Mouse (Mus musculus) kidney, embryonic 14.5 days (tissue): Measurements from ENCODE around the gene Accsl. TPM values are rescaled to one million over a fixed set of nuclear protein-coding genes. Genes with fewer than 3 reads are reported as not detected.
A peak's percentile ranks its signal among the peaks of the same experiment; 100 is the strongest.

ENCODE experiments used
- ATAC-seq: fragments of 200-750 bp; cut with Nextera tagmentation; 2 replicates; pipeline ENCODE4 v1.8.0; 2017; ENCODE audit warnings: moderate number of reproducible peaks, mild to moderate bottlenecking, moderate TSS enrichment, moderate library complexity; ENCODE audit not compliant: low FRiP score, low TSS enrichment
- H3K27ac ChIP-seq: fragments of 300-500 bp; sonication (generic); 2 replicates; pipeline ENCODE4 v1.5.1; 2014; ENCODE audit warnings: low read depth, mild to moderate bottlenecking, low read length, moderate library complexity, mixed read lengths
- H3K27me3 ChIP-seq: fragments of 300-500 bp; sonication (generic); 2 replicates; pipeline ENCODE4 v1.6.1; 2014; ENCODE audit warnings: mild to moderate bottlenecking, low read length; ENCODE audit not compliant: control insufficient read depth, insufficient read depth
- H3K36me3 ChIP-seq: fragments of 300-500 bp; sonication (generic); 2 replicates; pipeline ENCODE4 v1.6.1; 2014; ENCODE audit warnings: low read length, mixed read lengths; ENCODE audit not compliant: control insufficient read depth, insufficient read depth
- H3K4me1 ChIP-seq: fragments of 300-500 bp; sonication (generic); 2 replicates; pipeline ENCODE4 v1.6.1; 2014; ENCODE audit warnings: low read length, mixed read lengths; ENCODE audit not compliant: control insufficient read depth, insufficient read depth
- H3K4me2 ChIP-seq: fragments of 300-500 bp; sonication (generic); replicated peaks from 2 replicates; pipeline ENCODE4 v1.6.1; 2014; ENCODE audit warnings: low read depth, mild to moderate bottlenecking, low read length
- H3K4me3 ChIP-seq: fragments of 300-500 bp; sonication (generic); 2 replicates; pipeline ENCODE4 v1.5.1; 2014; ENCODE audit warnings: mild to moderate bottlenecking, low read length
- H3K9ac ChIP-seq: fragments of 300-500 bp; sonication (generic); 2 replicates; pipeline ENCODE4 v1.6.1; 2014; ENCODE audit warnings: low read depth, mild to moderate bottlenecking, low read length, moderate library complexity
- H3K9me3 ChIP-seq: fragments of 300-500 bp; sonication (generic); 2 replicates; pipeline ENCODE4 v1.6.1; 2016; ENCODE audit warnings: low read length; ENCODE audit not compliant: control insufficient read depth
- WGBS: fragments of 180-500 bp; shearing (Covaris S2); extraction: QIAGEN DNeasy Blood & Tissue Kit; methylation state at CpG from one replicate; pipeline ENCODE4 v1.1.7; 2014; 5-methylcytosine and 5-hydroxymethylcytosine counted together
- polyA plus RNA-seq: library from polyadenylated mRNA; unstranded; fragments of >200 nt; fragmentation: Nextera tagmentation; extraction: Ambion mirVana; gene quantifications from 2 replicates; pipeline ENCODE4 v1.2.1, GENCODE M21; 2014

Gene Accsl
- polyA plus RNA-seq: not detected in 2 replicates

GRCm38 (mm10) chr2:93869107-93869600, at the start of gene Accsl:
Gene Accsl, minus strand, starts transcription at chr2:93869157.
- no peak within 1 kb of the TSS for H3K4me2 ChIP-seq
- no peak within 1 kb of the TSS for H3K27ac ChIP-seq
- WGBS: 71% methylated on average over 7 of the region's 7 CpGs
- ATAC-seq: no peak
- H3K27me3 ChIP-seq: no peaks in the 10 kb centered on the region
- H3K9me3 ChIP-seq: no peaks in the 10 kb centered on the region
- H3K4me3 ChIP-seq: no peak within 1 kb of the TSS
- no peaks in the 10 kb centered on the region; the same call in 1 of the 2 replicates for H3K4me1 ChIP-seq
- no peaks in the 10 kb centered on the region for H3K36me3 ChIP-seq
- H3K9ac ChIP-seq: no peak within 1 kb of the TSS

- no peak for ATAC-seq
- Histone ChIP-seq H3K4me3 (no peak overlapping the region), H3K9me3 (no peaks in the 10 kb centered on the region), H3K9ac (no peak overlapping the region), H3K4me1 (no peaks in the 10 kb centered on the region), H3K27ac (no peak overlapping the region), H3K36me3 (no peaks in the 10 kb centered on the region), H3K4me2 (no peak overlapping the region), H3K27me3 (0 out of 2 replicates have a peak, but pooled peaks cover 3% of the 10 kb centered on the region)
- WGBS: 90% methylated on average over 2 of the region's 2 CpGs
Measured at GRCm38 (mm10) chr2:93913552-93913951, 44.6 kb upstream of the Accsl start.

GRCm38 (mm10) chr2:93911942-93912341, 43.0 kb upstream of the Accsl start:
- 87% methylated on average over 10 of the region's 10 CpGs for WGBS
- Histone ChIP-seq H3K4me2 (no peak overlapping the region), H3K36me3 (no peaks in the 10 kb centered on the region)

GRCm38 (mm10) chr2:93909716-93910115, 40.8 kb upstream of the Accsl start:
- ATAC-seq: no peak
- WGBS: 71% methylated on average over 5 of the region's 5 CpGs

More at GRCm38 (mm10) chr2:93911942-93912341, 43.0 kb upstream of the Accsl start:
- Histone ChIP-seq H3K9ac (no peak overlapping the region), H3K27me3 (0 out of 2 replicates have a peak, but pooled peaks cover 3% of the 10 kb centered on the region), H3K4me1 (no peaks in the 10 kb centered on the region), H3K4me3 (no peak overlapping the region), H3K27ac (no peak overlapping the region), H3K9me3 (no peaks in the 10 kb centered on the region)
- ATAC-seq: no peak

GRCm38 (mm10) chr2:93907519-93908294, 38.8 kb upstream of the Accsl start:
- no peak overlapping the region for H3K4me3 ChIP-seq
- H3K27ac ChIP-seq: no peak overlapping the region
- no peaks in the 10 kb centered on the region; the same call in 1 of the 2 replicates for H3K4me1 ChIP-seq
- H3K4me2 ChIP-seq: no peak overlapping the region
- ATAC-seq: no peak
- 0 out of 2 replicates have a peak, but pooled peaks cover 3% of the 10 kb centered on the region for H3K27me3 ChIP-seq
- no peaks in the 10 kb centered on the region for H3K36me3 ChIP-seq
- no peaks in the 10 kb centered on the region for H3K9me3 ChIP-seq
- WGBS: 50% methylated on average over 9 of the region's 9 CpGs
- H3K9ac ChIP-seq: no peak overlapping the region

More at GRCm38 (mm10) chr2:93909716-93910115, 40.8 kb upstream of the Accsl start:
- Histone ChIP-seq H3K4me1 (no peaks in the 10 kb centered on the region; the same call in 1 of the 2 replicates), H3K27ac (no peak overlapping the region), H3K9ac (no peak overlapping the region), H3K4me3 (no peak overlapping the region), H3K4me2 (no peak overlapping the region), H3K36me3 (no peaks in the 10 kb centered on the region), H3K27me3 (0 out of 2 replicates have a peak, but pooled peaks cover 3% of the 10 kb centered on the region), H3K9me3 (no peaks in the 10 kb centered on the region)

GRCm38 (mm10) chr2:93906316-93906715, 37.4 kb upstream of the Accsl start:
- 39% methylated on average over 4 of the region's 4 CpGs for WGBS
- no peaks in the 10 kb centered on the region for H3K36me3 ChIP-seq

GRCm38 (mm10) chr2:93903415-93903814, 34.5 kb upstream of the Accsl start:
- 67% methylated on average over 6 of the region's 6 CpGs for WGBS

More at GRCm38 (mm10) chr2:93906316-93906715, 37.4 kb upstream of the Accsl start:
- no peak for ATAC-seq
- H3K4me3 ChIP-seq: no peak overlapping the region
- H3K27me3 ChIP-seq: 0 out of 2 replicates have a peak, but pooled peaks cover 3% of the 10 kb centered on the region
- no peak overlapping the region for H3K4me2 ChIP-seq
- H3K27ac ChIP-seq: no peak overlapping the region
- H3K9ac ChIP-seq: no peak overlapping the region
- H3K4me1 ChIP-seq: no peaks in the 10 kb centered on the region; the same call in 1 of the 2 replicates
- no peaks in the 10 kb centered on the region for H3K9me3 ChIP-seq

GRCm38 (mm10) chr2:93902680-93903305, 33.8 kb upstream of the Accsl start:
- no peaks in the 10 kb centered on the region for H3K9me3 ChIP-seq
- no peak overlapping the region for H3K4me3 ChIP-seq
- H3K27ac ChIP-seq: no peak overlapping the region
- H3K27me3 ChIP-seq: no peaks in the 10 kb centered on the region
- WGBS: 47% methylated on average over 5 of the region's 5 CpGs
- H3K36me3 ChIP-seq: no peaks in the 10 kb centered on the region
- no peaks in the 10 kb centered on the region; the same call in 1 of the 2 replicates for H3K4me1 ChIP-seq
- no peak for ATAC-seq
- H3K9ac ChIP-seq: no peak overlapping the region
- no peak overlapping the region for H3K4me2 ChIP-seq

More at GRCm38 (mm10) chr2:93903415-93903814, 34.5 kb upstream of the Accsl start:
- no peak overlapping the region for H3K9ac ChIP-seq
- H3K9me3 ChIP-seq: no peaks in the 10 kb centered on the region
- no peak overlapping the region for H3K4me3 ChIP-seq
- 0 out of 2 replicates have a peak, but pooled peaks have one; percentile 22 for ATAC-seq
- no peak overlapping the region for H3K27ac ChIP-seq
- no peaks in the 10 kb centered on the region for H3K27me3 ChIP-seq
- no peaks in the 10 kb centered on the region; the same call in 1 of the 2 replicates for H3K4me1 ChIP-seq
- no peaks in the 10 kb centered on the region for H3K36me3 ChIP-seq
- H3K4me2 ChIP-seq: no peak overlapping the region
